Mouse (Mus musculus): ENCODE measurements around the gene Rps18. TPM values are rescaled to one million over a fixed set of nuclear protein-coding genes. Genes with fewer than 3 reads are reported as not detected.

The Rps18 gene
- polyA plus RNA-seq, 1 experiment = 517 TPM

GRCm38 (mm10) chr17:33962876-33963275 lies 7.1 kb upstream of the Rps18 start:
- Histone ChIP-seq H3K79me3 (ENCODE audit: low read depth) (no peaks in the 10 kb centered on the region), H3K27me3 (ENCODE audit: control insufficient read depth, insufficient read depth, insufficient read length) (no peaks in the 10 kb centered on the region), H3ac (ENCODE audit: control insufficient read depth, insufficient read length, low read depth) (no peak overlapping the region), H3K36me3 (ENCODE audit: control insufficient read depth, insufficient read depth) (no peaks in the 10 kb centered on the region), H3K79me2 (ENCODE audit: control insufficient read depth, insufficient read depth) (no peaks in the 10 kb centered on the region), H3K4me3 (ENCODE audit: insufficient read depth, poor library complexity, severe bottlenecking) (no peak overlapping the region)
- TF ChIP-seq MYOD1 (IDR thresholded peaks at IDR 0.05; ENCODE audit: control insufficient read depth, insufficient read length, low read depth) (no peak), MYOG (IDR thresholded peaks at IDR 0.05; ENCODE audit: control insufficient read depth, extremely low read depth, insufficient read length) (no peak), CEBPB (IDR thresholded peaks at IDR 0.05; ENCODE audit: low read depth) (no peak), CTCF (IDR thresholded peaks at IDR 0.05; ENCODE audit: control insufficient read depth, insufficient read depth, insufficient read length) (no peak), USF1 (IDR thresholded peaks at IDR 0.05; ENCODE audit: low read depth) (no peak), FOSL1 (IDR thresholded peaks at IDR 0.05; ENCODE audit: insufficient read depth, low read length, poor library complexity, severe bottlenecking) (no peak), MAX (IDR thresholded peaks at IDR 0.05) (no peak)

GRCm38 (mm10) chr17:33959948-33960347 lies 4.1 kb upstream of the Rps18 start:
- H3K36me3 ChIP-seq (ENCODE audit: control insufficient read depth, insufficient read depth) = peaks cover 1% of the 10 kb centered on the region
- no peak for TF ChIP-seq MYOD1 (IDR thresholded peaks at IDR 0.05; ENCODE audit: control insufficient read depth, insufficient read length, low read depth)
- no peak for TF ChIP-seq MYOG (IDR thresholded peaks at IDR 0.05; ENCODE audit: control insufficient read depth, extremely low read depth, insufficient read length)
- TF ChIP-seq FOSL1 (IDR thresholded peaks at IDR 0.05; ENCODE audit: insufficient read depth, low read length, poor library complexity, severe bottlenecking) = no peak
- TF ChIP-seq CTCF (IDR thresholded peaks at IDR 0.05; ENCODE audit: control insufficient read depth, insufficient read depth, insufficient read length) = no peak
- TF ChIP-seq MAX (IDR thresholded peaks at IDR 0.05) = no peak
- TF ChIP-seq CEBPB (IDR thresholded peaks at IDR 0.05; ENCODE audit: low read depth) = no peak
- no peak for TF ChIP-seq USF1 (IDR thresholded peaks at IDR 0.05; ENCODE audit: low read depth)
- no peaks in the 10 kb centered on the region for H3K27me3 ChIP-seq (ENCODE audit: control insufficient read depth, insufficient read depth, insufficient read length)
- peaks cover 20% of the 10 kb centered on the region for H3K79me2 ChIP-seq (ENCODE audit: control insufficient read depth, insufficient read depth)
- peaks cover 14% of the 10 kb centered on the region for H3K79me3 ChIP-seq (ENCODE audit: low read depth)
- no peak overlapping the region for H3K4me3 ChIP-seq (ENCODE audit: insufficient read depth, poor library complexity, severe bottlenecking)
- no peak overlapping the region for H3ac ChIP-seq (ENCODE audit: control insufficient read depth, insufficient read length, low read depth)

- H3K4me3 ChIP-seq (ENCODE audit: insufficient read depth, poor library complexity, severe bottlenecking) = no peak overlapping the region
- peaks cover 23% of the 10 kb centered on the region for H3K79me3 ChIP-seq (ENCODE audit: low read depth)
- no peak overlapping the region for H3ac ChIP-seq (ENCODE audit: control insufficient read depth, insufficient read length, low read depth)
- TF ChIP-seq CTCF (IDR thresholded peaks at IDR 0.05; ENCODE audit: control insufficient read depth, insufficient read depth, insufficient read length) (no peak), MYOG (IDR thresholded peaks at IDR 0.05; ENCODE audit: control insufficient read depth, extremely low read depth, insufficient read length) (no peak), MAX (IDR thresholded peaks at IDR 0.05) (no peak), CEBPB (IDR thresholded peaks at IDR 0.05; ENCODE audit: low read depth) (no peak), USF1 (IDR thresholded peaks at IDR 0.05; ENCODE audit: low read depth) (no peak), MYOD1 (IDR thresholded peaks at IDR 0.05; ENCODE audit: control insufficient read depth, insufficient read length, low read depth) (no peak), FOSL1 (IDR thresholded peaks at IDR 0.05; ENCODE audit: insufficient read depth, low read length, poor library complexity, severe bottlenecking) (no peak)
- no peaks in the 10 kb centered on the region for H3K27me3 ChIP-seq (ENCODE audit: control insufficient read depth, insufficient read depth, insufficient read length)
- H3K79me2 ChIP-seq (ENCODE audit: control insufficient read depth, insufficient read depth) = peaks cover 28% of the 10 kb centered on the region
- H3K36me3 ChIP-seq (ENCODE audit: control insufficient read depth, insufficient read depth) = peaks cover 9% of the 10 kb centered on the region
These were observed 3.3 kb upstream of the Rps18 start for GRCm38 (mm10) chr17:33959135-33959534.

- Histone ChIP-seq H3K4me3 (ENCODE audit: insufficient read depth, poor library complexity, severe bottlenecking) (no peak overlapping the region), H3K79me2 (ENCODE audit: control insufficient read depth, insufficient read depth) (peaks cover 35% of the 10 kb centered on the region), H3K36me3 (ENCODE audit: control insufficient read depth, insufficient read depth) (peaks cover 14% of the 10 kb centered on the region), H3K79me3 (ENCODE audit: low read depth) (peaks cover 28% of the 10 kb centered on the region), H3ac (ENCODE audit: control insufficient read depth, insufficient read length, low read depth) (no peak overlapping the region), H3K27me3 (ENCODE audit: control insufficient read depth, insufficient read depth, insufficient read length) (no peaks in the 10 kb centered on the region)
- no peak for TF ChIP-seq CEBPB (IDR thresholded peaks at IDR 0.05; ENCODE audit: low read depth)
- TF ChIP-seq USF1 (IDR thresholded peaks at IDR 0.05; ENCODE audit: low read depth) = no peak
- TF ChIP-seq MAX (IDR thresholded peaks at IDR 0.05) = no peak
- no peak for TF ChIP-seq MYOG (IDR thresholded peaks at IDR 0.05; ENCODE audit: control insufficient read depth, extremely low read depth, insufficient read length)
- TF ChIP-seq FOSL1 (IDR thresholded peaks at IDR 0.05; ENCODE audit: insufficient read depth, low read length, poor library complexity, severe bottlenecking) = no peak
- TF ChIP-seq CTCF (IDR thresholded peaks at IDR 0.05; ENCODE audit: control insufficient read depth, insufficient read depth, insufficient read length) = no peak
- TF ChIP-seq MYOD1 (IDR thresholded peaks at IDR 0.05; ENCODE audit: control insufficient read depth, insufficient read length, low read depth) = no peak
These were observed 2.6 kb upstream of the Rps18 start for GRCm38 (mm10) chr17:33958451-33958850.

- H3ac ChIP-seq (ENCODE audit: control insufficient read depth, insufficient read length, low read depth) = no peak overlapping the region
- TF ChIP-seq MYOG (IDR thresholded peaks at IDR 0.05; ENCODE audit: control insufficient read depth, extremely low read depth, insufficient read length) (no peak), CTCF (IDR thresholded peaks at IDR 0.05; ENCODE audit: control insufficient read depth, insufficient read depth, insufficient read length) (no peak), FOSL1 (IDR thresholded peaks at IDR 0.05; ENCODE audit: insufficient read depth, low read length, poor library complexity, severe bottlenecking) (no peak), MYOD1 (IDR thresholded peaks at IDR 0.05; ENCODE audit: control insufficient read depth, insufficient read length, low read depth) (no peak), MAX (IDR thresholded peaks at IDR 0.05) (no peak), USF1 (IDR thresholded peaks at IDR 0.05; ENCODE audit: low read depth) (no peak), CEBPB (IDR thresholded peaks at IDR 0.05; ENCODE audit: low read depth) (no peak)
- peaks cover 44% of the 10 kb centered on the region for H3K79me2 ChIP-seq (ENCODE audit: control insufficient read depth, insufficient read depth)
- peaks cover 36% of the 10 kb centered on the region for H3K79me3 ChIP-seq (ENCODE audit: low read depth)
- peaks cover 23% of the 10 kb centered on the region for H3K36me3 ChIP-seq (ENCODE audit: control insufficient read depth, insufficient read depth)
- H3K27me3 ChIP-seq (ENCODE audit: control insufficient read depth, insufficient read depth, insufficient read length) = no peaks in the 10 kb centered on the region
- H3K4me3 ChIP-seq (ENCODE audit: insufficient read depth, poor library complexity, severe bottlenecking) = no peak overlapping the region
These were observed 1.7 kb upstream of the Rps18 start for GRCm38 (mm10) chr17:33957493-33957892.

- H3K36me3 ChIP-seq (ENCODE audit: control insufficient read depth, insufficient read depth) = peaks cover 33% of the 10 kb centered on the region
- H3K27me3 ChIP-seq (ENCODE audit: control insufficient read depth, insufficient read depth, insufficient read length) = no peaks in the 10 kb centered on the region
- no peak for TF ChIP-seq MYOD1 (IDR thresholded peaks at IDR 0.05; ENCODE audit: control insufficient read depth, insufficient read length, low read depth)
- TF ChIP-seq CEBPB (IDR thresholded peaks at IDR 0.05; ENCODE audit: low read depth) = no peak
- TF ChIP-seq FOSL1 (IDR thresholded peaks at IDR 0.05; ENCODE audit: insufficient read depth, low read length, poor library complexity, severe bottlenecking) = no peak
- TF ChIP-seq CTCF (IDR thresholded peaks at IDR 0.05; ENCODE audit: control insufficient read depth, insufficient read depth, insufficient read length) = no peak
- TF ChIP-seq MYOG (IDR thresholded peaks at IDR 0.05; ENCODE audit: control insufficient read depth, extremely low read depth, insufficient read length) = no peak
- TF ChIP-seq MAX (IDR thresholded peaks at IDR 0.05) = no peak
- TF ChIP-seq USF1 (IDR thresholded peaks at IDR 0.05; ENCODE audit: low read depth) = no peak
- peak overlapping the region; percentile 100 for H3ac ChIP-seq (ENCODE audit: control insufficient read depth, insufficient read length, low read depth)
- H3K79me2 ChIP-seq (ENCODE audit: control insufficient read depth, insufficient read depth) = peaks cover 48% of the 10 kb centered on the region
- H3K79me3 ChIP-seq (ENCODE audit: low read depth) = peaks cover 36% of the 10 kb centered on the region
- peak overlapping the region; percentile 83 for H3K4me3 ChIP-seq (ENCODE audit: insufficient read depth, poor library complexity, severe bottlenecking)
These were observed 535 bp upstream of the Rps18 start for GRCm38 (mm10) chr17:33956336-33956735.

Data from C2C12 (cell line).